Mouse (Mus musculus) neural tube, embryonic 13.5 days (tissue): ENCODE measurements at regions not wholly inside any gene's neighbourhood (a gene's known extent, or its start where the extent isn't known, plus 50 kb on each side); places are given as distances from the start of the nearest gene placed in this dataset.
A peak's percentile ranks its signal among the peaks of the same experiment; 100 is the strongest.

Experiments
- ATAC-seq: fragments of 200-750 bp; cut with Nextera tagmentation; 2 replicates; pipeline ENCODE4 v1.8.0; 2017; ENCODE audit warnings: low read depth, mild to moderate bottlenecking, moderate TSS enrichment, moderate library complexity
- H3K27ac ChIP-seq: fragments of 300-500 bp; sonication (generic); replicated peaks from 2 replicates; pipeline ENCODE4 v1.5.1; 2015; ENCODE audit warnings: moderate library complexity, mild to moderate bottlenecking, inconsistent platforms
- H3K27me3 ChIP-seq: fragments of 300-500 bp; sonication (generic); 2 replicates; pipeline ENCODE4 v1.6.1; 2015; ENCODE audit warnings: mild to moderate bottlenecking, inconsistent platforms
- H3K36me3 ChIP-seq: fragments of 300-500 bp; sonication (generic); 2 replicates; pipeline ENCODE4 v1.6.1; 2015; ENCODE audit warnings: mild to moderate bottlenecking, inconsistent platforms
- H3K4me1 ChIP-seq: fragments of 300-500 bp; sonication (generic); replicated peaks from 2 replicates; pipeline ENCODE4 v1.6.1; 2015; ENCODE audit warnings: inconsistent platforms
- H3K4me2 ChIP-seq: fragments of 300-500 bp; sonication (generic); 2 replicates; pipeline ENCODE4 v1.6.1; 2015; ENCODE audit warnings: inconsistent platforms, mild to moderate bottlenecking, moderate library complexity
- H3K4me3 ChIP-seq: fragments of 300-500 bp; sonication (generic); 2 replicates; pipeline ENCODE4 v1.5.1; 2015; ENCODE audit warnings: mild to moderate bottlenecking, inconsistent platforms
- H3K9ac ChIP-seq: fragments of 300-500 bp; sonication (generic); 2 replicates; pipeline ENCODE4 v1.6.1; 2015; ENCODE audit warnings: moderate library complexity, mild to moderate bottlenecking, inconsistent platforms
- H3K9me3 ChIP-seq: fragments of 300-500 bp; sonication (generic); 2 replicates; pipeline ENCODE4 v1.6.1; 2016; ENCODE audit warnings: inconsistent platforms
- WGBS: fragments of 180-500 bp; shearing (Covaris S2); methylation state at CpG from one replicate; pipeline ENCODE4 v1.1.7; 2015; 5-methylcytosine and 5-hydroxymethylcytosine counted together

DNA sequence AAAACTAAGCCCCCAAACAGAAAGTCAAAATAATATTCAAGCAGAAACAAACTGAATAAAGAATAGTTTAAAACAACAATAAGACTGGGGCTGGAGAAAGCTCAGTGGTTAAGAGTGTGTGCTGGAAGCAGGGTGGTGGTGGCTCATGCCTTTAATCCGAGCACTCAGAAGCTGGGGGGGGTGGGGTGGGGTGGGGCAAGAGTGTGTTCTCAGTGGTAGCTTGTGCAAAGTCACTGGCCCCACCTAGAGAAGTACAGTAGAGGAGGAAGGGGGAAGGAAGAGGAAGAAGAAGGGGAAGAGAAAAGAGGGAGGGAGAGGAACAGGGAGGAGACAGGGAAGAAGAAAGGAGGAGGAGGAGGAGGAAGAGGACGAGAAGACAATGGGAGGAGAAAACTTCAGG is 141.1 kb upstream of the Usp9x start:
- Histone ChIP-seq H3K36me3 (no peaks in the 10 kb centered on the region), H3K9ac (no peak overlapping the region), H3K27ac (no peak overlapping the region), H3K27me3 (no peaks in the 10 kb centered on the region), H3K4me1 (no peaks in the 10 kb centered on the region), H3K9me3 (no peaks in the 10 kb centered on the region), H3K4me2 (no peak overlapping the region), H3K4me3 (no peak overlapping the region)
- no peak for ATAC-seq
- 74% methylated on average over 2 of the region's 2 CpGs for WGBS

DNA sequence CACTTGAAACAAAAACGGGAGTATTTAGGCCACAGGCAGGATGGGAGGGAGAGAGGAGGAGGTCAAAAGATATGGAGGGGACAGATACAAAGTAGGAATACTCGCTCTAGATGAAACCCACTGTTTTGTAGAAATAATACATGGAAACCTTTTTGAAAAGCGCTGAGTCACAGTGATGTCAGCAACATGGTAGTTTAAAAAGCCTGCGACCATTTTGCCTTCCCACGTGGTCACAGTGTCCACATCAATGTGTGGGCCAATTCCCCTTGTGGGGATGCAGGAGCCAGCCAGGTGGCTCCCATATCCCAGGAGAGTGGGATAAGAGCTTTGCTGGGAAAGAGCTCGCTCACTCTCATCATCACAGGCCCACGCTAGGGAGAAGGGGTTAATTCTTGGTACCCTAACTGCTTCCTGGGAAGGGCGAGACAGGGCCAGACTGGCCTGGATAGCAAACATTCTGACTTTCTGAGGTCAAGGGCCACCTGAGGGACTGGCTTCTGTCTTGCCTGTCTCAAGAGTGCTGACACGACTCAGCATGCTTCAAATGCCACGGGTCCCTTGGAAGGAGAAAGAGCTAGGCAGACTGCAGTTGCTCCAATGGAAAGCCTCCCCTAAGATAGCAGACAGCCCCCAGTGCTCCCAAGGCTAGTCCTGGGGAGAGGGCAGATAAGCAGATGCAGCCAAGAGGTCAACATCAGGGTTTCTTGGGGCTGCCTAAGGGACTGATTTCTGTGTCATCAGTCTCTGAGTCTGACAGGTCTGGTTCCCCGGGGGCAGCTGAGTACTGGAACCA is 143.3 kb upstream of the Usp9x start:
- no peak for ATAC-seq

DNA sequence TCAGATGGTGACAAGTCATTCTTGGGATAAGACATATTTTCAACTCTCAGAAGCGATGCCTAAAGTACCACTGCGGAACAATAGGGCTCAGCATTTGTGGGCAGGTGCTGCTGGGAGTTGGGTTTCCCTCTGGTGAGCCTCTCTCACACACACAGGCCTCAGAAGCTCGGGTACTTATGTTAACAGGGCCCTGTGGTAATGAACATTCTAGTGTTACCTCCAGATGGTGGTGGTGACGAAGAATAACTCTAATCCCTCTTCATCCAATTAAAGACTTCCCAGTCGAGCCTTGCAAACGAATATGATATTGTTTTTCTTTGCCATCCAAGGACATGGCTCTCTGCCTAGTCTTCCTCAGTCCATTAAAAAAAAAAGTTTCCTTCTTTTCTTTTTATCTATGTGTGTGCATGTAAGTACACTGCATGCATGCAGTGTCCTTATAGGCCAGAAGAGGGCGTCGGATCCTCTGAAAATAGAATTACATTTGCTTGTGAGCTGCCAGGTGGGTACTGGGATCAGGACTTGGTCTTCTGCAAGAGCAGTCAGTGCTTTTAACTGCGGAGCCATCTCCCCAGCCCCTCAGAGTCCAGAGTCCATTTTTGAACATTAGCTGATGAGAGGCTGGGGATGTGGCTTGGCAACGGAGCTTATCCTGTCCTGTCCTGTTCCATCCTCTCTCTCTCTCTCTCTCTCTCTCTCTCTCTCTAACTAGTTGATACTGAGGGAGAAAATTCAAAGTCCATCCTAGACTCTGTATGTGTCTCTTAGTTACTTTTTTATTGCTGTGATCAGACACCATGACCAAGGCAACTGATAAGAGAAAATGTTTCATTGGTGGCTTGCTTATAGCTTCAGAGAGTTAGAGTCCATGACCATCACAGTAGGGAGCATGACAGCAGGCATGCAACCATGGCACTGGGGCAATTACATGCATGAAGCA is 146.3 kb upstream of the Usp9x start:
- Histone ChIP-seq H3K9ac (no peak overlapping the region), H3K27ac (no peak overlapping the region), H3K9me3 (no peaks in the 10 kb centered on the region), H3K36me3 (no peaks in the 10 kb centered on the region), H3K4me1 (no peaks in the 10 kb centered on the region), H3K27me3 (no peaks in the 10 kb centered on the region), H3K4me3 (no peak overlapping the region), H3K4me2 (no peak overlapping the region)
- no peak for ATAC-seq
- WGBS: 74% methylated on average over 10 of the region's 10 CpGs

More for the DNA sequence above, 143.3 kb upstream of the Usp9x start:
- 67% methylated on average over 11 of the region's 11 CpGs for WGBS
- Histone ChIP-seq H3K27me3 (no peaks in the 10 kb centered on the region), H3K9me3 (no peaks in the 10 kb centered on the region), H3K36me3 (no peaks in the 10 kb centered on the region), H3K4me3 (no peak overlapping the region), H3K27ac (no peak overlapping the region), H3K9ac (no peak overlapping the region), H3K4me2 (no peak overlapping the region), H3K4me1 (no peaks in the 10 kb centered on the region)

DNA sequence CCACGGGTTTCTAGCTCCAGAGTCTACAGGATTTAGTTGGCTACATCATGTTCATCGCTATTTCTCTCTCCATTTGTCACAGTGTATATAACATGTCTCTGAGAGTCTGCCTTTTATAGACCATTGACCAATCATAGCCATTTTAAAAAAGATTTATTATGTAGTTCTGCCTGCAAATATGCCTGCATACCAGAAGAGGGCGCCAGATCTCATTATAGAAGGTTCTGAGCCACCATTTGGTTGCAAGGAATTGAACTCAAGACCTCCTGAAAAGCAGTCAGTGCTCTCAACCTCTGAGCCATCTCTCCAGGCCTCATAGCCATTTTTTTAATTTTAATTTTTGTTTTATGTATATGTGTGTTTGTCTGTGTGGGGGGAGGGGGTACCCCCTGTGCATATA is 151.7 kb upstream of the Usp9x start:
- Histone ChIP-seq H3K4me1 (peaks cover 4% of the 10 kb centered on the region; the same call in 1 of the 2 replicates), H3K4me3 (no peak overlapping the region), H3K4me2 (no peak overlapping the region), H3K27me3 (no peaks in the 10 kb centered on the region), H3K27ac (no peak overlapping the region), H3K36me3 (no peaks in the 10 kb centered on the region), H3K9ac (no peak overlapping the region), H3K9me3 (no peaks in the 10 kb centered on the region)
- no peak for ATAC-seq
- WGBS: 22% methylated on average over 3 of the region's 3 CpGs

DNA sequence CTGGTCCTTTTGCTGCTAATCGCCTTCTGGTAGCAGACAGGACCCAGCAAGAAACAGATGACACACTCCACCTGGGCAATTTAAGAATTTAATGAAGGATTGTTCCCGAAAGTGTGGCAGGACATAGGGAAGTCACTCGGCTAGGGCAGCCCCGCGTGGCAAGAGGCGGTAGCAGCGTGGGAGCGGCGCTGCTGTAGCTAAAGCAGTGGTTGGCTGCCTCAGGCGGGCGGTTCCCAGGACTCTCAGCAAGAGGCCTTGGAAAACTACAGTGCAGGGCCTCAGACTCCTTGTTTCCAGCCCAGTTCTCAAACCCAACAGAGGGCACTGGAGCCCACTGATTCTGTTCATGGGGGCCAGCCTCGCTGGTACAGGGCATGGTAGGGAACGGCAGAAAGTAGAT is 154.2 kb upstream of the Usp9x start:
- no peaks in the 10 kb centered on the region for H3K9me3 ChIP-seq
- H3K4me1 ChIP-seq: peaks cover 4% of the 10 kb centered on the region; the same call in 1 of the 2 replicates
- H3K27me3 ChIP-seq: no peaks in the 10 kb centered on the region
- WGBS: 29% methylated on average over 13 of the region's 13 CpGs
- H3K27ac ChIP-seq: no peak overlapping the region
- H3K36me3 ChIP-seq: no peaks in the 10 kb centered on the region
- peak overlapping the region; percentile 36 for H3K4me2 ChIP-seq
- H3K4me3 ChIP-seq: no peak overlapping the region
- H3K9ac ChIP-seq: no peak overlapping the region
- ATAC-seq: no peak; the same call in 1 of the 2 replicates

DNA sequence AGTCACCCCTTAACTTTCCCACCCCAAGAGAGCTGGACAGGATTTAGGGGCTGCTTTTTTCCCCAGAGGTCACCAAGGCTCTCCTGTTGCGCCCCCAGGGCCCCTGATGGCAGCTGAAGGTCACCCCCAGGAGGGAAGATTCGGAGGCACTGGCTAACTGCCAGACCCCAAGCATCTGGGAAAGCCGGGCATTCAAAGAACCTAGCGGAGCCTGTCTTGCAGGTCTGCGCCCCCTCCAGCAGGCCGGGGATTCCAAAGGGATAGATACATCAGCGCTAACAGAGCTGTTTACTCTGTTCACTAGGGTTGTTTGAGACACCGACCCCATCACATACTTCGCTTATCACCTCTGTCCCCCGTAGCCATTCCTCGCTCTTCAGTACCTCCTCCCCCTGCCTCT is 154.6 kb upstream of the Usp9x start:
- H3K36me3 ChIP-seq: no peaks in the 10 kb centered on the region
- 33% methylated on average over 11 of the region's 11 CpGs for WGBS
- peak overlapping the region; percentile 36 for H3K4me2 ChIP-seq
- no peak for ATAC-seq
- H3K4me3 ChIP-seq: no peak overlapping the region
- peaks cover 4% of the 10 kb centered on the region; the same call in 1 of the 2 replicates for H3K4me1 ChIP-seq
- no peak overlapping the region for H3K27ac ChIP-seq
- no peaks in the 10 kb centered on the region for H3K27me3 ChIP-seq
- no peak overlapping the region for H3K9ac ChIP-seq
- H3K9me3 ChIP-seq: no peaks in the 10 kb centered on the region

DNA sequence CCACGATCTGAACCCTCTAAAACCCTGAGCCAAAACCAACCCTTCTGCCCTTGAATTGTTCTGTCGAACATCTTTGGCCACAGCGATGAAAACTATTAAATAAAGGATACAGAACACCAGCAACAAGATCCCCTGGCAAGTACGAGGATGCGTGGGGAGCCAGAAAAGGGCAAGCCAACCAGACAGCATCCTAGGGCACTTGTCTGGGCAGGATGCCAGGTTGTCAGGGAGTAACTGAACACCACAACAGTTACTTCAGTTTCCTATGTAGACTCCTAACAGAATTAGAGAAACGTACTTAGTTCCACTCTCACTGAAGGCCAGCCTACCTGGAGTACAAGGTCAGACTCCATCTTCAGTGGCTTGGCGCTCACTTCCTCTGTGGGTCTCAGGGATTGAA is 138.4 kb upstream of the Med14 start:
- Histone ChIP-seq H3K4me2 (no peak overlapping the region), H3K4me1 (no peaks in the 10 kb centered on the region), H3K9me3 (no peaks in the 10 kb centered on the region), H3K4me3 (no peak overlapping the region), H3K27ac (no peak overlapping the region), H3K36me3 (no peaks in the 10 kb centered on the region), H3K27me3 (no peaks in the 10 kb centered on the region), H3K9ac (no peak overlapping the region)
- ATAC-seq: no peak
- 80% methylated on average over 7 of the region's 7 CpGs for WGBS

DNA sequence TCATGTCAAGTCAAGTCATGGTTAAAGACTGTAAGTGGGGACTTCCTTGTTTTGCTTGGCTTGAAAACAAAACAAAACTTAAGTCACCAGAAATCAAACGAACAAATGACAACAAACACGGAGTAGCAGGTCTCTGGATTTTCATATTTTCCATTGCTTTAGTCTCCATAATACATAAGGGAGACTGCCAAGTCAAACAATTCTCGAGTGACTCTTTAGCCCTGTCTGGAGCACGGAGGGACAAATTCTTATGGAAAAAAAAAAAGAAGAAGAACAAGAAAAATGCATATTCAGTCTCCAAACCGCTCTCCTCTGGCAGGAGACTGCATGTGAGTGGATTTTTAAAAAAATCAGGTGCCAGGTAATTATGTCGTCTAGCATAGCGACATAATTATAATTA is 129.6 kb upstream of the Med14 start:
- ATAC-seq: no peak
- H3K4me1 ChIP-seq: peaks cover 14% of the 10 kb centered on the region
- no peak overlapping the region for H3K4me2 ChIP-seq
- H3K4me3 ChIP-seq: no peak overlapping the region
- no peak overlapping the region for H3K9ac ChIP-seq
- no peaks in the 10 kb centered on the region for H3K9me3 ChIP-seq
- 70% methylated on average over 7 of the region's 7 CpGs for WGBS
- no peaks in the 10 kb centered on the region for H3K36me3 ChIP-seq
- H3K27me3 ChIP-seq: no peaks in the 10 kb centered on the region
- no peak overlapping the region for H3K27ac ChIP-seq

DNA sequence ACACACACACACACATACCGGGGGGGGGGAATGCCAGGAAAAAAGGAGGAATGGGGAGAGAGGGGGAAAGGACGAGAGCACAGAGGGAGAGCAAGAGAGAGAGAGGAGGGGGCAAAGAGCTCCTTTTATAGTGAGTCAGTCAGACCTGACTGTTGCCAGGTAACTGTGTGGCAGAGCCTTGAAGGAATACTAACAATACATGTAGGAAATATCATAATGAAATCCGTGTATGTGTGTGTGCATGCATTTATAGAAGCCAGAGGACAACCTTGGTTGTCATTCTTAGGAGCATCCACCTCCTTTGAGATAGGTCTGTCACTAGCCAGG is 127.6 kb upstream of the Med14 start:
- Histone ChIP-seq H3K9ac (no peak overlapping the region), H3K4me2 (peak overlapping the region; percentile 20; the same call in 1 of the 2 replicates), H3K27ac (peak overlapping the region; percentile 80), H3K36me3 (no peaks in the 10 kb centered on the region), H3K9me3 (no peaks in the 10 kb centered on the region), H3K27me3 (no peaks in the 10 kb centered on the region), H3K4me1 (peaks cover 16% of the 10 kb centered on the region), H3K4me3 (no peak overlapping the region)
- WGBS: 59% methylated on average over 3 of the region's 3 CpGs
- ATAC-seq: peak; percentile 64

DNA sequence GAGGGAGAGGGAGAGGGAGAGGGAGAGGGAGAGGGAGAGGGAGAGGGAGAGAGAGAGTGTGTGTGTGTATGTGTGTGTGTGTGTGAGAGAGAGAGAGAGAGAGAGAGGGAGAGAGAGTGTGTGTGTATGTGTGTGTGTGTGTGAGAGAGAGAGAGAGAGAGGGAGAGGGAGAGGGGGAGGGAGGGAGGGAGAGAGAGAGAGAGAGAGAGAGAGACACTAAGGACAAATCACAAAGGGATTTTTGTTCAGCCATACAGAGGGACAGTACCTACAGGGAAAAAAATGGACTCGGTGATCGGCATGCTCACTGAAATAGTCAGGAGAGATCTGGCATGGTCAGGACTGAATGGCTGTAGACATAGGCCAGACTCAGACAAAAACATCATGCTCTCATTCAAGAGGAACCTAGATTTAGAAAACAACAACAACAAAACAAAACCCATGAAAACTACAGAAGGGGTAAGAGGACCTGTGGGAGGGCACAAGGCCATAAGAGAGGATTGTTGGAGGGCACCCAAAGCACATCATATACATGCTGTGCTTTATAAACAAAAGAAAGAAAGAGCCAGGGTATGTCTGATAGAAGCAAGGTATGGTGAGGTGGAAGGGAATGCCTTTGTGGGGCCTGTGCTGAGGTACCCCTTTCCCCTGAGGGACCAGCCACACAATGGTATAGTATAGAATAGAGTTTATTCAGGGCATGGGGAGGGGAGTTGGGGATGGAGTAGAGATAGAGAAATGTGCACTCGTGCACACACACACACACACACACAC is 127.0 kb upstream of the Med14 start:
- H3K4me2 ChIP-seq: peak overlapping the region; percentile 20
- H3K36me3 ChIP-seq: no peaks in the 10 kb centered on the region
- H3K4me1 ChIP-seq: peaks cover 16% of the 10 kb centered on the region
- H3K9ac ChIP-seq: peak overlapping the region; percentile 34; the same call in 1 of the 2 replicates
- H3K27ac ChIP-seq: peak overlapping the region; percentile 80
- no peak overlapping the region for H3K4me3 ChIP-seq
- H3K9me3 ChIP-seq: no peaks in the 10 kb centered on the region
- H3K27me3 ChIP-seq: no peaks in the 10 kb centered on the region
- 55% methylated on average over 2 of the region's 3 CpGs for WGBS
- ATAC-seq: peak; percentile 55

DNA sequence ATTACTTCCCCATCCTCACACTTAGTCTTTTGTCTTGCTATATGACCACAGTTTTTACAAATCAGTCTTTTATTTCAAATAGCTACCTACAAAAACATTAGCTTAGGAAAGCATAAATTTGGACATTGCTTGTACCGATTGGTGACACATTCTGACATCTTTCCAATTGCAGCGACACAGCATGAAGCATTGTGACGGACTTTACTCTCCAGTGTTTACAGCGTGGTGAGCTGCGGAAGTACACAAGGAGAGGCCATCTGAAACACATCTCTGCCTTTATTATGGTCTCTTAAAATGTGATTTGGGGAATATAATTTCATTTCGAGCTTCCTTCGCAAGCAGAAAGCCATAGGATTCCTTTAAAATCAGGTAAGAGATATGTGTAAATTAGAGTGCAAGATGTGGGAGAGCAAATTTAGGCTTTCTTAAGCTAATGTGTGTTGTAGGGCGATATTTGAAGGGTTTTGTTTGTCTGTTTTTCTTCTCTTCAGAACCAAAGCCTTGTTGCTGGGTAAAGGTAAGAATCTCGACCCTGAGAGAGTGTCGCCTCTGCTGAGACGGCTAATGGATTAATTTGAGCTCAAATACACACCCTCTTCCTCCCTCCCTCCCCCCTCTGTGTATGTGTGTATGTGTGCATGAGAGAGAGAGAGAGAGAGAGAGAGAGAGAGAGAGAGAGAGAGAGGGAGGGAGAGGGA is 126.3 kb upstream of the Med14 start:
- ATAC-seq: peak; percentile 68
- 48% methylated on average over 11 of the region's 11 CpGs for WGBS

More for the DNA sequence above, 126.3 kb upstream of the Med14 start:
- Histone ChIP-seq H3K27me3 (no peaks in the 10 kb centered on the region), H3K9me3 (no peaks in the 10 kb centered on the region), H3K4me3 (no peak overlapping the region), H3K9ac (no peak overlapping the region), H3K36me3 (no peaks in the 10 kb centered on the region), H3K27ac (peak overlapping the region; percentile 80), H3K4me2 (peak overlapping the region; percentile 21; the same call in 1 of the 2 replicates), H3K4me1 (peaks cover 16% of the 10 kb centered on the region)
